Mouse (Mus musculus): Measurements from ENCODE around the gene B4galt1.

- TF ChIP-seq CTCF (IDR thresholded peaks at IDR 0.05; ENCODE audit: borderline replicate concordance, extremely low read depth, insufficient read depth, insufficient read length) (no peak), POLR2A (IDR thresholded peaks at IDR 0.05; ENCODE audit: borderline replicate concordance, extremely low read depth, insufficient read depth, insufficient read length, poor library complexity, severe bottlenecking) (no peak)
These were observed 27.0 kb downstream of the B4galt1 start for GRCm38 (mm10) chr4:40826810-40827209.
